Mouse (Mus musculus) midbrain, embryonic 12.5 days (tissue): ENCODE measurements around the gene Cd44. TPM values are rescaled to one million over a fixed set of nuclear protein-coding genes. Genes with fewer than 3 reads are reported as not detected.
A peak's percentile ranks its signal among the peaks of the same experiment; 100 is the strongest.

Source experiments
- ATAC-seq: fragments of 200-750 bp; cut with Nextera tagmentation; 2 replicates; pipeline ENCODE4 v1.8.0; 2017; ENCODE audit warnings: low read depth, moderate TSS enrichment, moderate library complexity; ENCODE audit not compliant: low FRiP score
- H3K27ac ChIP-seq: fragments of 300-500 bp; sonication (generic); replicated peaks from 2 replicates; pipeline ENCODE4 v1.5.1; 2016; ENCODE audit warnings: mild to moderate bottlenecking
- H3K27me3 ChIP-seq: fragments of 300-500 bp; sonication (generic); 2 replicates; pipeline ENCODE4 v1.6.1; 2016; ENCODE audit warnings: mild to moderate bottlenecking
- H3K36me3 ChIP-seq: fragments of 300-500 bp; sonication (generic); 2 replicates; pipeline ENCODE4 v1.6.1; 2016
- H3K4me1 ChIP-seq: fragments of 300-500 bp; sonication (generic); 2 replicates; pipeline ENCODE4 v1.6.1; 2016
- H3K4me2 ChIP-seq: fragments of 300-500 bp; sonication (generic); replicated peaks from 2 replicates; pipeline ENCODE4 v1.6.1; 2016; ENCODE audit warnings: mild to moderate bottlenecking, moderate library complexity
- H3K4me3 ChIP-seq: fragments of 300-500 bp; sonication (generic); 2 replicates; pipeline ENCODE4 v1.5.1; 2016; ENCODE audit warnings: mild to moderate bottlenecking
- H3K9ac ChIP-seq: fragments of 300-500 bp; sonication (generic); replicated peaks from 2 replicates; pipeline ENCODE4 v1.6.1; 2016; ENCODE audit warnings: mild to moderate bottlenecking, moderate library complexity
- H3K9me3 ChIP-seq: fragments of 300-500 bp; sonication (generic); 2 replicates; pipeline ENCODE4 v1.6.1; 2016; ENCODE audit warnings: mild to moderate bottlenecking
- WGBS: fragments of 180-500 bp; shearing (Covaris S2); methylation state at CpG from one replicate; pipeline ENCODE4 v1.1.7; 2016; 5-methylcytosine and 5-hydroxymethylcytosine counted together
- polyA plus RNA-seq: library from polyadenylated mRNA; unstranded; fragments of >200 nt; fragmentation: Nextera tagmentation; extraction: Ambion mirVana; gene quantifications from 2 replicates; pipeline ENCODE4 v1.2.1, GENCODE M21; 2016

Cd44 gene
- polyA plus RNA-seq, 1 experiment from 2014 or later: 3.0 TPM

DNA sequence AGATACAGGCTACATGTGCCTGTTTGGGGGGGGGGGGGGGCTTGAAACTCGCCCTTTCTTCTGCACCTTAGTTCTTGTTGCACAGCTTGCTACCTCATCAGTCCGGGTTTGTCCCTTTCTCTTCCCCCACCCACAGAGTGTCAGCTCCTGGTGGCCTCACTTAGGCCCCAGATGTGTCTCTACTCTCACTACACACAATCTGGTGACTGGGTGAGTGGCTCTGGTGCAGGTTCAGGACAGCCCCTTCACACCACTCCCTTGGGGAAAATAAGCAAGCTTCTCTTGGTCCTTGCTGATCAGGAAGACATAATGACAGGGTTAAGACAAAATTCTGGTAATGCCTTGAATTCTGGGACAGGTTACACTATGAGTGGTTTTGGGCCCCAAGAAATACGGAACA, 11.0 kb upstream of the Cd44 start:
- no peak overlapping the region for H3K4me3 ChIP-seq
- no peak overlapping the region for H3K27ac ChIP-seq
- no peak for ATAC-seq
- H3K27me3 ChIP-seq: no peaks in the 10 kb centered on the region
- 65% methylated on average over 3 of the region's 3 CpGs for WGBS
- H3K9me3 ChIP-seq: no peaks in the 10 kb centered on the region
- H3K36me3 ChIP-seq: no peaks in the 10 kb centered on the region
- no peak overlapping the region for H3K4me2 ChIP-seq
- H3K4me1 ChIP-seq: no peaks in the 10 kb centered on the region
- no peak overlapping the region for H3K9ac ChIP-seq

DNA sequence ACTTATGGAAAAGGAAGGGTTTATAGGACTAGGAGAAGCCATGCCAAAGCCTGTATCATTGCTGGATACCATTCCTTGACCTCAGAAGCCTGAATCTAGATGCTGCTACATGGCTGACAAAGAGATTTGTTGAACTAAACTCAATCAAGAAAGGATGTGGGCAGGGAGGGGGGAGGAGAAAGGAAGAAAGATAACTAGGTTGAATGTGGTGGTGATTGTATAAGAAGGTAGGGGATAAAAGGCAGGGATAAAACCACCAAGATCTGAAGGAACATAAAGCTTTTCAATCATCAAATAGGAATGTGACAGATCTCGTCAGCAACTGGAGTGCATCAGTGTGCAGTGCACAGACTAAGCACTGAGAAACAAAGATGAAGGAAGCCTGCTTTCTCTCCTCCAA, 7.9 kb upstream of the Cd44 start:
- H3K36me3 ChIP-seq: no peaks in the 10 kb centered on the region
- WGBS: 82% methylated on average over 1 of the region's 1 CpGs
- ATAC-seq: no peak
- H3K27me3 ChIP-seq: no peaks in the 10 kb centered on the region
- H3K9me3 ChIP-seq: no peaks in the 10 kb centered on the region
- H3K4me3 ChIP-seq: no peak overlapping the region
- no peak overlapping the region for H3K4me2 ChIP-seq
- no peaks in the 10 kb centered on the region for H3K4me1 ChIP-seq
- H3K9ac ChIP-seq: no peak overlapping the region
- H3K27ac ChIP-seq: no peak overlapping the region

DNA sequence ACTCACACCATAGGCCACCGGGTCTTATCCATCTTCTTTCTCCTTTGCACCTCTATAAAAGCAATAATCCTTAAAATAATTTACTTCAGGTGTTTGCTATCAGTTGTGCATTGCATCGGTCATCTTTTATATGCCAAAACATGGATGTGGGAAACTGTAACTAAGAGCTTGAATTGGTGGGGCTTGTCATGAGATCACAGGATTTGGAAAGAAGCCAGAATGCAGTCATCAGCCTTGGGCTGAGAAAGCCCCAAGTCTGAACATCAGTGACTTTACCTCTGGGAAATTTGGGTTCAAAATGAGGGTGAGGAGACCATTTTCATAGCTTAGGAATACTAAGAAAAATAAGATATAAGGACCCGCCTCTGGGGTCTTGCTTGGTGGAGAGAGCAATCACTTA, 4.1 kb upstream of the Cd44 start:
- no peak for ATAC-seq
- Histone ChIP-seq H3K27me3 (peaks cover 19% of the 10 kb centered on the region), H3K4me1 (peaks cover 14% of the 10 kb centered on the region), H3K36me3 (no peaks in the 10 kb centered on the region), H3K27ac (no peak overlapping the region), H3K9me3 (no peaks in the 10 kb centered on the region), H3K9ac (no peak overlapping the region), H3K4me3 (no peak overlapping the region), H3K4me2 (no peak overlapping the region)
- WGBS: 78% methylated on average over 3 of the region's 3 CpGs

DNA sequence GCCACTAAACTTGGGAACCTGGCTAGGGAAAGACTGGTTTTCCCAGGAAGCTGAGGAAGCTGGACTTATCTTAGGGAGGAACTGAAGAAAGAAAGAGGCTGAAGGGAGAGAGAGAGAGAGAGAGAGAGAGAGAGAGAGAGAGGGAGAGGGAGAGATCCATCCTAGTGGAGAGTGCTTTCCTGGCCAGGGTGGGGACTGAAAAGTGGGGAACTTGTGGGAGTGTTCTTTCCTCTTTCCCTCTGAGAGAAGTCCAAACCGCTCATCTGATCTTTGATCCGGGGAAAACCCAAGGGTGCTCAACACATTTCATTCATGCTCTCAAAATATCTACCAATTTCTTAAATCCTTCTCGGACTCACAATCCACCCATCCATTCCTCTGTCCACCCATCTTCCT, 361 bp upstream of the Cd44 start:
- WGBS: 6% methylated on average over 3 of the region's 3 CpGs
- peaks cover 35% of the 10 kb centered on the region for H3K27me3 ChIP-seq
- H3K4me3 ChIP-seq: peak overlapping the region; percentile 40
- H3K4me1 ChIP-seq: peaks cover 14% of the 10 kb centered on the region
- no peak for ATAC-seq
- no peaks in the 10 kb centered on the region for H3K9me3 ChIP-seq
- H3K36me3 ChIP-seq: no peaks in the 10 kb centered on the region
- no peak overlapping the region for H3K9ac ChIP-seq
- H3K4me2 ChIP-seq: peak overlapping the region; percentile 68
- no peak overlapping the region for H3K27ac ChIP-seq

DNA sequence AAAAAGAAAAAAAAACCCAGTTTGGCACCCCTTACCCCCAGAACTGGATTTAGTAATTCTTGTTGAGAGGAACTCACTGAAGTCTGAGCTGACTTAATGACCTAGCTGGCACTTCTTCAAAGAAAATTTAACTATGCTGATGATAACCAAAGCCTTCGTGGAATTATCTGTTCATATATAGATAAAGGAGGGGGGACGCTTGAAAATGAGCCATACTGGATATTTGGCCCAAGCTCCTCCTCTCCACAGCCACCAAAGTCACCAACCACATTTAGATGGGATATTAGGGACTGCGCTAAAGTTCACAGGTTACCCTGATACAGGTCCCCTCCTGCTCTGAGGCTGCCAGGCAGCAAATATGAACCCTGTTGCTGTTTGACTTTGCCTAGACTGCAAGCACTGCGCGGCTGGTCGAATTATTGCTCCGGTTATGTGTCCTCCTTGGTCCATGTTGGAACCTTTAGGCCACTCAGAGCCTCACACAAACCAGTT, 1.2 kb downstream of the Cd44 start:
- H3K9ac ChIP-seq: no peak overlapping the region
- H3K4me3 ChIP-seq: no peak overlapping the region
- no peak for ATAC-seq

DNA sequence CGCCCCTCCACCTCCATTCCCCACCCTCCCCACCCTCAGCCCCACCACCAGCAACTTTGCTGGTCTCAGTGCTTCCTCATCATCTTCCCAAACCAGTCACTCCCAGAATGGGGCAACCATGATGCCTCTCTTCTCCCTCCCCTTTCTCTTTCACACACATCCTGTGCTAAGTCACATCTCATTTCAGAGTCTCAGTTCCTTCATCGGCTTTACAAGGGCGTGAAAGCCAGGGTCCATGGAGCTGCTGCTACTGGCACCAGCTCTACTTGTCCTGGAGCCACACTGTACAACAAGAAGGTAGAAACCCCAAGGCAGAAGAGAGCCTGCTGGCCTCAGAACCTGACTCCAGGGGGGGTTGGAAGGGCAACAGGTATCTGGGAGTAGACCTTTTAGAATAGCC, 2.2 kb downstream of the Cd44 start:
- H3K4me2 ChIP-seq: no peak overlapping the region
- no peaks in the 10 kb centered on the region for H3K36me3 ChIP-seq
- H3K9ac ChIP-seq: no peak overlapping the region
- peaks cover 35% of the 10 kb centered on the region for H3K27me3 ChIP-seq
- no peak for ATAC-seq
- H3K4me1 ChIP-seq: peaks cover 14% of the 10 kb centered on the region
- WGBS: 89% methylated on average over 3 of the region's 3 CpGs
- H3K4me3 ChIP-seq: no peak overlapping the region
- H3K9me3 ChIP-seq: no peaks in the 10 kb centered on the region
- no peak overlapping the region for H3K27ac ChIP-seq

More for the DNA sequence above, 1.2 kb downstream of the Cd44 start:
- Histone ChIP-seq H3K4me1 (peaks cover 14% of the 10 kb centered on the region), H3K36me3 (no peaks in the 10 kb centered on the region), H3K9me3 (no peaks in the 10 kb centered on the region), H3K4me2 (no peak overlapping the region), H3K27me3 (peaks cover 35% of the 10 kb centered on the region), H3K27ac (no peak overlapping the region)
- WGBS: 59% methylated on average over 7 of the region's 7 CpGs

DNA sequence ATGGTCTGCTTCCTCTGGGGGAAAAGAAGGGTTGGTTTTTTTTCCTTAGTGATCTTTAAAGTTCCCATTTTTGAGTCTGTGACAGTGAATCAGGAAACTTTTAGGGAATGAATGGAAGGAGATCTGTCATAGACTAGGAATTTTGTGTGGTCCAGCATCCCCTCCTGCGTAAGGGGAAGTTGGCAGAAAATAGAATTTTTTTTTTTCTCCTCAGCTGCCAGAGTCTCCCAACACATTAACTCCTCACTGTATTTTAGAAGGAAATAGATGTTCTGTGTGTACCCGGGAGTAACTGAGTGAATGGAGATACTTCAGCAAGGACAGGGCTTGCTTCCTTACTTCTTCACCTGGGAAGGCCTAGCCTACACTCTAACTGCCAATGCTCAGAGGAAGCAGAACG, 2.9 kb downstream of the Cd44 start:
- no peaks in the 10 kb centered on the region for H3K36me3 ChIP-seq
- no peaks in the 10 kb centered on the region for H3K9me3 ChIP-seq
- peaks cover 14% of the 10 kb centered on the region for H3K4me1 ChIP-seq
- H3K9ac ChIP-seq: no peak overlapping the region
- no peak for ATAC-seq
- H3K27ac ChIP-seq: no peak overlapping the region
- no peak overlapping the region for H3K4me3 ChIP-seq
- no peak overlapping the region for H3K4me2 ChIP-seq
- H3K27me3 ChIP-seq: peaks cover 35% of the 10 kb centered on the region
- WGBS: 85% methylated on average over 3 of the region's 3 CpGs

DNA sequence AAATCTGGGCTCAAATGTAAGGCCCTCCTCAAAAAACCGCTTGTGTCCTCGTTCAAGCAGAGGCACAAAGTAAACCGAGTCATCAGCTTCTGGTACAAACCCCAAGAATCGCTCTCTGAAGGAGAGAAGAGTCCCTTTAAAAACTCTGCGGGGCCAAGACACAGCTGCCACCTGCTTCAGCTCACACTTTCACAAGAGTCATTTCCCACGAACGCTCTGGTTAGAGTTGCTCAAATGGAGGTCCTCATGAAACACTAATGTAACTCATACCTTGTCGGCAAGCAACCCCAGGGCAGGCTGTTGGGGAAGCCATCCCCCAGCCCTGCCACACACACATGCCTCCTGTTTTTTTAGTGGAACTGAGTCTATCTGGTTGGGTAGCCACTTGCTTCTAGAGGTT, 5.3 kb downstream of the Cd44 start:
- no peak for ATAC-seq

DNA sequence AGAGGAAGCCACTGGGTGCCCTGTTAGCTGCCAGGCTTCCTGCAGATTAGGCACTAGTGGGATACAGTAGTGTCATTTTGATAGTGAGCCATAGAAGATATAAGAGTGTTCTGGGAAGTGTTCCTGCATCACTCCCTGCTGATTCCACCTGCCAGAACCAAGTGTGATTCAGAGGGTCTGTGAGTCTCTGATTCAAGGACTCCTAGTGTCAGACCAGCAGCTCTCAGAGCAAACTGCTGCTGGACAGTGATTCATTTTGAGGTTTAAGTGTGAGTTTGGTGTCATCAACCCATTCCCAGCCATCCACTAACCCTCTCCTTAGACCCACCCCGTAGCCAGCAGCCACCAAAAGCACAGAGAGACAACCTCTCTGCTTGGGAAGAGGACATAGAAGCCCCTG, 6.3 kb downstream of the Cd44 start:
- no peak for ATAC-seq
- H3K36me3 ChIP-seq: no peaks in the 10 kb centered on the region
- no peaks in the 10 kb centered on the region for H3K4me1 ChIP-seq
- 71% methylated on average over 1 of the region's 1 CpGs for WGBS
- no peak overlapping the region for H3K27ac ChIP-seq
- no peaks in the 10 kb centered on the region for H3K9me3 ChIP-seq
- H3K27me3 ChIP-seq: peaks cover 12% of the 10 kb centered on the region
- no peak overlapping the region for H3K4me2 ChIP-seq
- no peak overlapping the region for H3K4me3 ChIP-seq
- no peak overlapping the region for H3K9ac ChIP-seq

More for the DNA sequence above, 5.3 kb downstream of the Cd44 start:
- H3K36me3 ChIP-seq: no peaks in the 10 kb centered on the region
- H3K9ac ChIP-seq: no peak overlapping the region
- H3K4me2 ChIP-seq: no peak overlapping the region
- no peak overlapping the region for H3K27ac ChIP-seq
- WGBS: 93% methylated on average over 8 of the region's 8 CpGs
- H3K27me3 ChIP-seq: peaks cover 21% of the 10 kb centered on the region
- no peaks in the 10 kb centered on the region for H3K9me3 ChIP-seq
- peaks cover 5% of the 10 kb centered on the region for H3K4me1 ChIP-seq
- no peak overlapping the region for H3K4me3 ChIP-seq

DNA sequence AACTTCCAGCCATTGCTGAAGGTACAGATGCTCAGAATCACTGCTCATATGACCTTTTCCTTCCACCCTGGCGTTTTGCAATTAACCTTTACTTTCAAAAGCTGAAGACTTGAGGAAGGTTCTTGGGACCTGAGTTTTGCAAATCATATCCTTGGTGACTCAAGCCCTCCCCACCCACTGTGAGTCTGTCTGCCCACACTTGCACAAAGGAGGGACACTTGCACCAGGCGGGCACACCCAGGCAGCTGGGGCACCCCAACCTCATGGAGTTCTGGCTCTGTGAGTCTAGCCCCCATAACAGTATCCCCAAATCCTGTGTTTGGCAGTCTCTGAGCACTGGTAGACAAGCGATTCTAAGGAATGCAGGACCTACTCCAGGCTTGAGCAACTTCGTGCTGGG, 6.7 kb downstream of the Cd44 start:
- no peak overlapping the region for H3K9ac ChIP-seq
- H3K27ac ChIP-seq: no peak overlapping the region
- no peaks in the 10 kb centered on the region for H3K36me3 ChIP-seq
- no peak overlapping the region for H3K4me2 ChIP-seq
- H3K4me3 ChIP-seq: no peak overlapping the region
- H3K27me3 ChIP-seq: peaks cover 8% of the 10 kb centered on the region
- 78% methylated on average over 4 of the region's 4 CpGs for WGBS
- no peaks in the 10 kb centered on the region for H3K9me3 ChIP-seq
- no peak for ATAC-seq
- no peaks in the 10 kb centered on the region for H3K4me1 ChIP-seq

DNA sequence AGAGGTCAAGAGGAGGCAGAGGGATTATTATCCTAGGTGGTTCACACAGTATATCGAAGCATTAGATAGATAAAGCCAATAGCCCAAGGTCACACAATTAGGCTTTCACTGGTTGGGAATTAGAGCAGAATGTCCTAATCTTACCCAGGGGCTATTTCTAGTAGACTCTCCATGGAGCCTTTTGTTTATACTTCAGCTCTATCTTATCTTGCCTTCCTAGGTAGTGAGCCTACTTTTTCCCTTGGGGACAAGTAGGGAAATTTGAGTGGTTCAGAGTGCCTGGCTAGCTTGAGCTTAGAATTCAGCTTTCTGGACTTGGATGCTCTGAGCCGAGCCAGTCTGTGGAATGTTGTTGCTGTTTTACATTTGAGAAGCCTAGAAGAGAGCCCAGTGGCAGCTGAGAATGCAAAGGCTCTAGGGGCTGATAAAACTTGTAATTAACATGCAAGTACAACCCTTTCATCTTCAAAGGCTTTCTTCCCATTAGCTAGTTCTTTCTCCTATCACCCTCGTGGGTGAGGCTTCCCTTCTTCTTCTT, 12.7 kb downstream of the Cd44 start:
- no peak overlapping the region for H3K4me3 ChIP-seq
- WGBS: 40% methylated on average over 3 of the region's 3 CpGs
- H3K27ac ChIP-seq: no peak overlapping the region
- H3K36me3 ChIP-seq: no peaks in the 10 kb centered on the region
- no peaks in the 10 kb centered on the region for H3K27me3 ChIP-seq
- H3K4me2 ChIP-seq: no peak overlapping the region
- no peaks in the 10 kb centered on the region for H3K4me1 ChIP-seq
- H3K9me3 ChIP-seq: no peaks in the 10 kb centered on the region
- ATAC-seq: no peak
- H3K9ac ChIP-seq: no peak overlapping the region

DNA sequence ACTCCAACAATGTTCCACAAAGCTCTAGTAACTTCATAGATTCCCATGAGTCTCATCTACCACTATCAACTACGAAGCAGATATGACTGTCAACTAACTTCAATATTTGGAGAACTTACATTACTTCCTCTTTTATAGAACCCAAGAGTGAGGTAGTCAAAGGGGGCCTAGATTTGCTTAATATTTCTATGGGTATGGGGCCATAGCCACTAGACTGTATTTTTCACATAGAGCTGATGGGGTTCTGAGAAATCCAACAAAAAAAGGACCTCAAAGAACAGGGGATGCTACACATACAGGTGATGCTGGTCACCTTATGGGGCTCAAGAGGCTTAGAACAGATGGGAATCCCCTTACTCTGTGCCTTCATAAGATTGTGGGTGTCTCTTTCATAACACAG, 14.3 kb downstream of the Cd44 start:
- no peak overlapping the region for H3K4me2 ChIP-seq
- ATAC-seq: no peak
- no peak overlapping the region for H3K4me3 ChIP-seq
- WGBS: 93% methylated on average over 1 of the region's 1 CpGs
- H3K27me3 ChIP-seq: no peaks in the 10 kb centered on the region
- H3K9ac ChIP-seq: no peak overlapping the region
- H3K27ac ChIP-seq: no peak overlapping the region
- no peaks in the 10 kb centered on the region for H3K9me3 ChIP-seq
- no peaks in the 10 kb centered on the region for H3K36me3 ChIP-seq
- no peaks in the 10 kb centered on the region for H3K4me1 ChIP-seq

DNA sequence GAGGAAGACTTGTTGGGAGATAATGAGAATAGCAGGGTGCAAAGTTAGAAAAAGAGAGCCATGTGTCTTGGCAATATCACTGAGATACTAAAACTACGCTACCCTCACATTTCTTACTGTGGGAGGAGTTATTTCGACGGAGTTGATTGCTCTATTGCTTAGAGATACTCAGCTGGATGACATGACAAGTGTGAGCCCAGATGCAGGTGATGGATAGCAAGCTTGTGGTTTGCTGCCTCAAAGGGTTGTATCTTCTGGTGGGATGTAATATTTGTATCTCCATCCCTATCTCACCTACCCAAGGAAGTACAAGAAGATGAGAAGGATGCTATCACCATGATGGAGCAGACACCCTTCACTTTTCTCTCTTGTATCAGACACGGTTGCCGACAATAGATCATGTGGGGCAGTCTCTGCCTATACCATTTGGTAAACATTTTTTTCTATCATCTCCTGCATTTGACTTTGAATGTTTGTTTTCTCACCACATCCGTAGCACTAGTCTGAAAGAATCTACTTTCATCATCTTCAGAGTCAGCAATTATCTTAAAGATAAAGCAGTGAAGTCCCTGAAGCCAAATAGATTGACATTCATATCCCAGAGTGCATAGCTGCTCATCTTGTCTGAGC, 15.0 kb downstream of the Cd44 start:
- Histone ChIP-seq H3K27ac (no peak overlapping the region), H3K9me3 (no peaks in the 10 kb centered on the region), H3K4me2 (no peak overlapping the region), H3K4me3 (no peak overlapping the region), H3K4me1 (no peaks in the 10 kb centered on the region), H3K9ac (no peak overlapping the region), H3K27me3 (no peaks in the 10 kb centered on the region), H3K36me3 (no peaks in the 10 kb centered on the region)
- WGBS: 92% methylated on average over 6 of the region's 6 CpGs
- ATAC-seq: no peak
